30 mouse cellular contexts compared by ENCODE assay signal in genomic region chr19:54277368-54277767, GRCm38 (mm10).
DNase-seq lines count a peak whose midpoint lies in the region; ATAC-seq lines count a peak whose summit lies in the region.
"Had no signal": no experiment of that assay in that cellular context is flagged by ENCODE, and none has a peak within 500 bp of the region (broad histone marks: within the 10 kb centered on the region; RNA-seq: fewer than 3 reads in every experiment).

No protein-coding gene starts in this region.

- 80% methylated on average over 10 of the region's 10 CpGs for WGBS in kidney, embryonic 14.5 days
- WGBS in hindbrain, embryonic 14.5 days = 83% methylated on average over 10 of the region's 10 CpGs

- peak; percentile 75 for DNase-seq in right cerebral cortex, adult 18-20 months
- DNase-seq in right cerebral cortex, postnatal 4 days = no peak
- peak; percentile 46 to 71 for DNase-seq in frontal cortex, adult 2 months (ENCODE audit: extremely low spot score in 1 of 2, low spot score in 1 of 2)
- peak; percentile 43 to 52 for DNase-seq in left cerebral cortex, postnatal 14 days (ENCODE audit: low spot score in 2 of 2)
- peak; percentile 65 for DNase-seq in telencephalon, adult 2 months (ENCODE audit: low read depth, low spot score)
- no peak for DNase-seq in hindbrain, embryonic 14.5 days (ENCODE audit: low spot score)
- DNase-seq: adrenal gland, adult 8-10 months; cerebellum, adult 8-10 months; cerebellum, postnatal 36 days; gastrocnemius, postnatal 14 days; heart, adult 11 months; heart, postnatal 4 days; kidney, adult 18-20 months; kidney, postnatal 36 days; layer of hippocampus, postnatal 36 days; lung, postnatal 36 days; spleen, adult 18-20 months; thymus, adult 2 months; thymus, postnatal 4 days had no signal

- no peak for ATAC-seq in kidney, embryonic 14.5 days (ENCODE audit: low FRiP score, low TSS enrichment)
- ATAC-seq in hindbrain, embryonic 14.5 days (ENCODE audit: low FRiP score) = no peak
- ATAC-seq: forebrain, embryonic 14.5 days; midbrain, embryonic 16.5 days had no signal

- no peak overlapping the region for H3K9ac ChIP-seq in kidney, embryonic 14.5 days (ENCODE audit: low read depth, low read length)
- H3K9ac ChIP-seq in hindbrain, embryonic 14.5 days = no peak overlapping the region
- H3K9ac ChIP-seq: hindbrain, embryonic 13.5 days; limb, embryonic 13.5 days; lung, embryonic 15.5 days had no signal

- H3K27me3 ChIP-seq in kidney, embryonic 14.5 days (ENCODE audit: control insufficient read depth, insufficient read depth, low read length) = no peaks in the 10 kb centered on the region
- no peaks in the 10 kb centered on the region for H3K27me3 ChIP-seq in hindbrain, embryonic 14.5 days (ENCODE audit: control insufficient read depth, insufficient read depth, low read length)
- H3K27me3 ChIP-seq: hindbrain, embryonic 13.5 days; limb, embryonic 13.5 days; lung, embryonic 15.5 days had no signal

- H3K27ac ChIP-seq in kidney, embryonic 14.5 days (ENCODE audit: low read depth, low read length) = no peak overlapping the region
- H3K27ac ChIP-seq in hindbrain, embryonic 14.5 days = no peak overlapping the region
- H3K27ac ChIP-seq: hindbrain, embryonic 13.5 days; layer of hippocampus, adult 2 months; limb, embryonic 13.5 days; lung, embryonic 15.5 days had no signal

- H3K4me3 ChIP-seq in kidney, embryonic 14.5 days (ENCODE audit: low read length) = no peak overlapping the region
- H3K4me3 ChIP-seq in hindbrain, embryonic 14.5 days (replicated peaks; ENCODE audit: low read length) = no peak overlapping the region
- H3K4me3 ChIP-seq: hindbrain, embryonic 13.5 days; layer of hippocampus, adult 2 months; limb, embryonic 13.5 days; lung, embryonic 15.5 days had no signal

- no peaks in the 10 kb centered on the region for H3K4me1 ChIP-seq in kidney, embryonic 14.5 days (ENCODE audit: control insufficient read depth, insufficient read depth, low read length)
- H3K4me1 ChIP-seq in hindbrain, embryonic 14.5 days (replicated peaks; ENCODE audit: control insufficient read depth, insufficient read depth, low read length) = no peaks in the 10 kb centered on the region
- H3K4me1 ChIP-seq: limb, embryonic 13.5 days; lung, embryonic 15.5 days had no signal

- no peak overlapping the region for H3K4me2 ChIP-seq in kidney, embryonic 14.5 days (replicated peaks; ENCODE audit: low read depth, low read length)
- no peak overlapping the region for H3K4me2 ChIP-seq in hindbrain, embryonic 14.5 days (replicated peaks)
- H3K4me2 ChIP-seq: heart, embryonic 11.5 days; hindbrain, embryonic 13.5 days; limb, embryonic 13.5 days; liver, embryonic 11.5 days; lung, embryonic 15.5 days; midbrain, embryonic 11.5 days had no signal

- intact Hi-C loops in left cerebral cortex, postnatal 14 days (cut with DNase I) = no loop called here

- H3K36me3 ChIP-seq in kidney, embryonic 14.5 days (ENCODE audit: control insufficient read depth, insufficient read depth, low read length) = no peaks in the 10 kb centered on the region
- H3K36me3 ChIP-seq in hindbrain, embryonic 14.5 days (replicated peaks; ENCODE audit: control insufficient read depth, insufficient read depth) = no peaks in the 10 kb centered on the region
- H3K36me3 ChIP-seq: G1E; hindbrain, embryonic 13.5 days; limb, embryonic 13.5 days; lung, embryonic 15.5 days had no signal

- H3K9me3 ChIP-seq in kidney, embryonic 14.5 days (ENCODE audit: control insufficient read depth, low read length) = no peaks in the 10 kb centered on the region
- H3K9me3 ChIP-seq in hindbrain, embryonic 14.5 days (ENCODE audit: control insufficient read depth, low read length) = no peaks in the 10 kb centered on the region
- H3K9me3 ChIP-seq: G1E; hindbrain, embryonic 13.5 days; limb, embryonic 13.5 days; lung, embryonic 15.5 days had no signal

Comparison
In these comparisons a context has a peak if more than half of its experiments do, and no peak if none do; other contexts are left out.
1. DNase-seq: peak in right cerebral cortex, adult 18-20 months (single experiment), frontal cortex, adult 2 months (2 of 2), left cerebral cortex, postnatal 14 days (2 of 2) and telencephalon, adult 2 months (single experiment); none in right cerebral cortex, postnatal 4 days (single experiment) and hindbrain, embryonic 14.5 days (single experiment).